In genomic region chr16:43965781-43966389, GRCm38 (mm10) we compare ENCODE assay signal across 14 mouse cellular contexts. TPM values are rescaled to one million over a fixed set of nuclear protein-coding genes. Genes with fewer than 3 reads are reported as not detected.
DNase-seq lines count a peak whose midpoint lies in the region; ATAC-seq lines count a peak whose summit lies in the region.
"Had no signal": no experiment of that assay in that cellular context is flagged by ENCODE, and none has a peak within 500 bp of the region (broad histone marks: within the 10 kb centered on the region; RNA-seq: fewer than 3 reads in every experiment).

No protein-coding gene starts in this region.

- 80% methylated on average over 13 of the region's 13 CpGs for WGBS in midbrain, embryonic 12.5 days
- WGBS in midbrain, embryonic 11.5 days, result 84% methylated on average over 13 of the region's 13 CpGs
- WGBS in hindbrain, embryonic 14.5 days, result 64% methylated on average over 13 of the region's 13 CpGs

- H3K36me3 ChIP-seq in midbrain, embryonic 12.5 days, result no peaks in the 10 kb centered on the region
- no peaks in the 10 kb centered on the region for H3K36me3 ChIP-seq in midbrain, embryonic 11.5 days (ENCODE audit: control insufficient read depth, insufficient read depth, low read length)
- H3K36me3 ChIP-seq in hindbrain, embryonic 14.5 days (replicated peaks; ENCODE audit: control insufficient read depth, insufficient read depth), result no peaks in the 10 kb centered on the region
- H3K36me3 ChIP-seq: embryonic facial prominence, embryonic 15.5 days; lung, embryonic 15.5 days; stomach, embryonic 15.5 days had no signal

- DNase-seq in frontal cortex, postnatal 36 days (ENCODE audit: low spot score in 2 of 2), result no peak
- DNase-seq in midbrain, embryonic 11.5 days (ENCODE audit: low spot score, missing footprints), result no peak
- DNase-seq in hindbrain, embryonic 14.5 days (ENCODE audit: low spot score), result peak; percentile 32
- DNase-seq in skeletal muscle tissue, adult 2 months (ENCODE audit: low read depth, low spot score), result peak; percentile 20
- no peak for DNase-seq in ovary, adult 18-20 months (ENCODE audit: low spot score)
- no peak for DNase-seq in right cerebral cortex, postnatal 10 days (ENCODE audit: low spot score in 2 of 2)
- DNase-seq: cerebellum, adult 11-12 months; kidney, adult 8-10 months; retina, postnatal 1 day had no signal

- H3K27ac ChIP-seq in midbrain, embryonic 12.5 days (replicated peaks), result peak overlapping the region; percentile 25; the same call in 1 of the 2 replicates
- H3K27ac ChIP-seq in midbrain, embryonic 11.5 days (ENCODE audit: low read depth, low read length), result no peak overlapping the region
- peak overlapping the region; percentile 58 for H3K27ac ChIP-seq in hindbrain, embryonic 14.5 days
- H3K27ac ChIP-seq: embryonic facial prominence, embryonic 15.5 days; lung, embryonic 15.5 days; stomach, embryonic 15.5 days had no signal

- H3K27me3 ChIP-seq in midbrain, embryonic 12.5 days, result no peaks in the 10 kb centered on the region
- H3K27me3 ChIP-seq in midbrain, embryonic 11.5 days (ENCODE audit: control insufficient read depth, insufficient read depth, low read length), result no peaks in the 10 kb centered on the region
- no peaks in the 10 kb centered on the region for H3K27me3 ChIP-seq in hindbrain, embryonic 14.5 days (ENCODE audit: control insufficient read depth, insufficient read depth, low read length)
- H3K27me3 ChIP-seq: embryonic facial prominence, embryonic 15.5 days; lung, embryonic 15.5 days; stomach, embryonic 15.5 days had no signal

- no peak overlapping the region for H3K9ac ChIP-seq in midbrain, embryonic 12.5 days (replicated peaks)
- H3K9ac ChIP-seq in midbrain, embryonic 11.5 days (ENCODE audit: low read length), result no peak overlapping the region
- no peak overlapping the region for H3K9ac ChIP-seq in hindbrain, embryonic 14.5 days
- H3K9ac ChIP-seq: embryonic facial prominence, embryonic 15.5 days; lung, embryonic 15.5 days; stomach, embryonic 15.5 days had no signal

- H3K4me2 ChIP-seq in midbrain, embryonic 12.5 days (replicated peaks), result 0 out of 2 replicates have a peak overlapping the region, but pooled peaks have one; percentile 3
- H3K4me2 ChIP-seq in midbrain, embryonic 11.5 days, result no peak overlapping the region
- no peak overlapping the region for H3K4me2 ChIP-seq in hindbrain, embryonic 14.5 days (replicated peaks)
- H3K4me2 ChIP-seq: embryonic facial prominence, embryonic 15.5 days; lung, embryonic 15.5 days; stomach, embryonic 15.5 days had no signal

- ATAC-seq in frontal cortex, adult (ENCODE audit: low TSS enrichment), result peak; percentile 25; the same call in 1 of the 2 replicates
- ATAC-seq in midbrain, embryonic 12.5 days (ENCODE audit: low FRiP score, low read depth), result peak; percentile 41; the same call in 1 of the 2 replicates
- ATAC-seq in midbrain, embryonic 11.5 days (ENCODE audit: low FRiP score), result no peak
- peak; percentile 65; the same call in 1 of the 2 replicates for ATAC-seq in hindbrain, embryonic 14.5 days (ENCODE audit: low FRiP score)

- H3K4me3 ChIP-seq in midbrain, embryonic 12.5 days, result no peak overlapping the region
- H3K4me3 ChIP-seq in midbrain, embryonic 11.5 days (ENCODE audit: low read depth, low read length), result no peak overlapping the region
- H3K4me3 ChIP-seq in hindbrain, embryonic 14.5 days (replicated peaks; ENCODE audit: low read length), result no peak overlapping the region
- H3K4me3 ChIP-seq: embryonic facial prominence, embryonic 15.5 days; lung, embryonic 15.5 days; stomach, embryonic 15.5 days had no signal

- H3K9me3 ChIP-seq in midbrain, embryonic 12.5 days, result no peaks in the 10 kb centered on the region
- no peaks in the 10 kb centered on the region for H3K9me3 ChIP-seq in midbrain, embryonic 11.5 days (ENCODE audit: control insufficient read depth, low read length)
- no peaks in the 10 kb centered on the region for H3K9me3 ChIP-seq in hindbrain, embryonic 14.5 days (ENCODE audit: control insufficient read depth, low read length)
- H3K9me3 ChIP-seq: embryonic facial prominence, embryonic 15.5 days; lung, embryonic 15.5 days; stomach, embryonic 15.5 days had no signal

- H3K4me1 ChIP-seq in midbrain, embryonic 12.5 days, result peaks cover 5% of the 10 kb centered on the region; the same call in 1 of the 2 replicates
- no peaks in the 10 kb centered on the region for H3K4me1 ChIP-seq in midbrain, embryonic 11.5 days (ENCODE audit: control insufficient read depth, insufficient read depth, low read length)
- no peaks in the 10 kb centered on the region for H3K4me1 ChIP-seq in hindbrain, embryonic 14.5 days (replicated peaks; ENCODE audit: control insufficient read depth, insufficient read depth, low read length)
- H3K4me1 ChIP-seq: embryonic facial prominence, embryonic 15.5 days; lung, embryonic 15.5 days; stomach, embryonic 15.5 days had no signal

RNA-seq across cellular contexts. Expression of gene Zdhhc23, which starts 13.7 kb away (rescaled TPM):
- 0.60 and 0.75 TPM in 2 replicates for polyA plus RNA-seq in midbrain, embryonic 12.5 days (2016; fragmentation: Nextera tagmentation; extraction: Ambion mirVana)
- polyA plus RNA-seq in midbrain, embryonic 11.5 days (2014; fragmentation: Nextera tagmentation; extraction: Ambion mirVana), result 0.20 and 0.46 TPM in 2 replicates
- polyA plus RNA-seq in hindbrain, embryonic 14.5 days (2014; fragmentation: Nextera tagmentation; extraction: Ambion mirVana), result 3.6 and 3.8 TPM in 2 replicates

RNA-seq across cellular contexts. Expression of gene Qtrt2, which starts 39.3 kb away (rescaled TPM):
- 29.3 and 30.3 TPM in 2 replicates for polyA plus RNA-seq in midbrain, embryonic 12.5 days (2016; fragmentation: Nextera tagmentation; extraction: Ambion mirVana)
- 39.4 and 39.9 TPM in 2 replicates for polyA plus RNA-seq in midbrain, embryonic 11.5 days (2014; fragmentation: Nextera tagmentation; extraction: Ambion mirVana)
- polyA plus RNA-seq in hindbrain, embryonic 14.5 days (2014; fragmentation: Nextera tagmentation; extraction: Ambion mirVana), result 23.3 and 26.3 TPM in 2 replicates

Comparison
In these comparisons a context has a peak if more than half of its experiments do, and no peak if none do; other contexts are left out.
1. DNase-seq: peak in hindbrain, embryonic 14.5 days (single experiment) and skeletal muscle tissue, adult 2 months (single experiment); none in frontal cortex, postnatal 36 days (0 of 2), midbrain, embryonic 11.5 days (single experiment), ovary, adult 18-20 months (single experiment) and right cerebral cortex, postnatal 10 days (0 of 2).